In genomic region chr1:128821991-128822390, GRCm38 (mm10) we compare ENCODE assay signal across 20 mouse cellular contexts.
DNase-seq lines count a peak whose midpoint lies in the region; ATAC-seq and TF ChIP-seq lines count a peak whose summit lies in the region.
"Had no signal": no experiment of that assay in that cellular context is flagged by ENCODE, and none has a peak within 500 bp of the region (broad histone marks: within the 10 kb centered on the region; RNA-seq: fewer than 3 reads in every experiment).

No protein-coding gene starts in this region.

- H3K27me3 ChIP-seq in forebrain, embryonic 10.5 days (ENCODE audit: poor library complexity, severe bottlenecking): peaks cover 6% of the 10 kb centered on the region; the same call in 1 of the 2 replicates
- 0 out of 2 replicates have a peak, but pooled peaks cover 3% of the 10 kb centered on the region for H3K27me3 ChIP-seq in forebrain, embryonic 13.5 days
- H3K27me3 ChIP-seq in kidney, embryonic 14.5 days (ENCODE audit: control insufficient read depth, insufficient read depth, low read length): no peaks in the 10 kb centered on the region
- H3K27me3 ChIP-seq in lung, embryonic 14.5 days (ENCODE audit: insufficient read depth, low read length): no peaks in the 10 kb centered on the region
- no peaks in the 10 kb centered on the region for H3K27me3 ChIP-seq in midbrain, embryonic 10.5 days (ENCODE audit: low read depth, poor library complexity, severe bottlenecking)
- no peaks in the 10 kb centered on the region for H3K27me3 ChIP-seq in midbrain, embryonic 11.5 days (ENCODE audit: control insufficient read depth, insufficient read depth, low read length)
- H3K27me3 ChIP-seq: embryonic facial prominence, embryonic 13.5 days; heart, embryonic 12.5 days; hindbrain, embryonic 12.5 days had no signal

- DNase-seq in forebrain, embryonic 10.5 days (ENCODE audit: extremely low spot score, low spot score): no peak
- DNase-seq in kidney, postnatal 4 days: no peak
- no peak for DNase-seq in lung, embryonic 14.5 days
- no peak for DNase-seq in lung, postnatal 36 days
- DNase-seq in midbrain, embryonic 10.5 days (ENCODE audit: low spot score): no peak
- no peak for DNase-seq in midbrain, embryonic 11.5 days (ENCODE audit: low spot score, missing footprints)
- DNase-seq: adrenal gland, postnatal 10 days; cerebellum, adult 11 months; cerebellum, adult 8-10 months; cerebellum, postnatal 14 days; embryo, embryonic 11 days; gastrocnemius, postnatal 14 days; heart, postnatal 36 days had no signal

- peaks cover 9% of the 10 kb centered on the region for H3K4me1 ChIP-seq in forebrain, embryonic 10.5 days
- H3K4me1 ChIP-seq in forebrain, embryonic 13.5 days: no peaks in the 10 kb centered on the region
- H3K4me1 ChIP-seq in kidney, embryonic 14.5 days (ENCODE audit: control insufficient read depth, insufficient read depth, low read length): 0 out of 2 replicates have a peak, but pooled peaks cover 3% of the 10 kb centered on the region
- no peaks in the 10 kb centered on the region for H3K4me1 ChIP-seq in lung, embryonic 14.5 days (ENCODE audit: insufficient read depth)
- peaks cover 22% of the 10 kb centered on the region for H3K4me1 ChIP-seq in midbrain, embryonic 10.5 days
- H3K4me1 ChIP-seq in midbrain, embryonic 11.5 days (ENCODE audit: control insufficient read depth, insufficient read depth, low read length): 0 out of 2 replicates have a peak, but pooled peaks cover 2% of the 10 kb centered on the region
- H3K4me1 ChIP-seq: embryonic facial prominence, embryonic 13.5 days; heart, embryonic 12.5 days had no signal

- no peaks in the 10 kb centered on the region for H3K36me3 ChIP-seq in forebrain, embryonic 10.5 days (replicated peaks)
- H3K36me3 ChIP-seq in forebrain, embryonic 13.5 days (ENCODE audit: poor library complexity, severe bottlenecking): no peaks in the 10 kb centered on the region
- H3K36me3 ChIP-seq in kidney, embryonic 14.5 days (ENCODE audit: control insufficient read depth, insufficient read depth, low read length): no peaks in the 10 kb centered on the region
- no peaks in the 10 kb centered on the region for H3K36me3 ChIP-seq in lung, embryonic 14.5 days (ENCODE audit: insufficient read depth)
- no peaks in the 10 kb centered on the region for H3K36me3 ChIP-seq in midbrain, embryonic 10.5 days
- no peaks in the 10 kb centered on the region for H3K36me3 ChIP-seq in midbrain, embryonic 11.5 days (ENCODE audit: control insufficient read depth, insufficient read depth, low read length)
- H3K36me3 ChIP-seq: embryonic facial prominence, embryonic 13.5 days; heart, embryonic 12.5 days; hindbrain, embryonic 12.5 days had no signal

- no peak for ATAC-seq in forebrain, embryonic 13.5 days
- ATAC-seq in kidney, embryonic 14.5 days (ENCODE audit: low FRiP score, low TSS enrichment): peak; percentile 90
- peak; percentile 25; the same call in 1 of the 2 replicates for ATAC-seq in lung, embryonic 14.5 days (ENCODE audit: insufficient read depth)
- no peak for ATAC-seq in midbrain, embryonic 11.5 days (ENCODE audit: low FRiP score)
- ATAC-seq: forebrain, embryonic 16.5 days; hindbrain, postnatal 0 days had no signal

- 0 out of 2 replicates have a peak overlapping the region, but pooled peaks have one; percentile 21 for H3K27ac ChIP-seq in forebrain, embryonic 10.5 days
- H3K27ac ChIP-seq in forebrain, embryonic 13.5 days: no peak overlapping the region
- no peak overlapping the region; the same call in 1 of the 2 replicates for H3K27ac ChIP-seq in kidney, embryonic 14.5 days (ENCODE audit: low read depth, low read length)
- H3K27ac ChIP-seq in lung, embryonic 14.5 days (ENCODE audit: low read depth): no peak overlapping the region
- H3K27ac ChIP-seq in midbrain, embryonic 10.5 days (replicated peaks): peak overlapping the region; percentile 74; the same call in 1 of the 2 replicates
- no peak overlapping the region for H3K27ac ChIP-seq in midbrain, embryonic 11.5 days (ENCODE audit: low read depth, low read length)
- H3K27ac ChIP-seq: embryonic facial prominence, embryonic 13.5 days; hindbrain, embryonic 12.5 days; hindbrain, postnatal 0 days had no signal

- TF ChIP-seq CTCF in lung, embryonic 14.5 days (IDR thresholded peaks at IDR 0.05; ENCODE audit: low read depth): no peak

- H3K9me3 ChIP-seq in forebrain, embryonic 10.5 days: no peaks in the 10 kb centered on the region
- H3K9me3 ChIP-seq in forebrain, embryonic 13.5 days (replicated peaks): no peaks in the 10 kb centered on the region; the same call in 1 of the 2 replicates
- H3K9me3 ChIP-seq in kidney, embryonic 14.5 days (ENCODE audit: control insufficient read depth, low read length): peaks cover 7% of the 10 kb centered on the region; the same call in 1 of the 2 replicates
- H3K9me3 ChIP-seq in lung, embryonic 14.5 days (ENCODE audit: low read depth, low read length): no peaks in the 10 kb centered on the region
- peaks cover 9% of the 10 kb centered on the region; the same call in 1 of the 2 replicates for H3K9me3 ChIP-seq in midbrain, embryonic 10.5 days (replicated peaks)
- no peaks in the 10 kb centered on the region for H3K9me3 ChIP-seq in midbrain, embryonic 11.5 days (ENCODE audit: control insufficient read depth, low read length)
- H3K9me3 ChIP-seq: embryonic facial prominence, embryonic 13.5 days had no signal

- H3K4me3 ChIP-seq in forebrain, embryonic 10.5 days: no peak overlapping the region
- H3K4me3 ChIP-seq in forebrain, embryonic 13.5 days: no peak overlapping the region
- H3K4me3 ChIP-seq in kidney, embryonic 14.5 days (ENCODE audit: low read length): no peak overlapping the region
- H3K4me3 ChIP-seq in lung, embryonic 14.5 days (ENCODE audit: low read depth, low read length): no peak overlapping the region
- no peak overlapping the region for H3K4me3 ChIP-seq in midbrain, embryonic 10.5 days
- no peak overlapping the region for H3K4me3 ChIP-seq in midbrain, embryonic 11.5 days (ENCODE audit: low read depth, low read length)
- H3K4me3 ChIP-seq: embryonic facial prominence, embryonic 13.5 days; heart, embryonic 12.5 days; hindbrain, embryonic 12.5 days had no signal

- WGBS in forebrain, embryonic 10.5 days: 87% methylated on average over 6 of the region's 6 CpGs
- WGBS in forebrain, embryonic 13.5 days: 66% methylated on average over 6 of the region's 6 CpGs
- 12% methylated on average over 6 of the region's 6 CpGs for WGBS in kidney, embryonic 14.5 days
- WGBS in lung, embryonic 14.5 days: 41% methylated on average over 6 of the region's 6 CpGs
- WGBS in midbrain, embryonic 10.5 days: 77% methylated on average over 6 of the region's 6 CpGs
- WGBS in midbrain, embryonic 11.5 days: 73% methylated on average over 6 of the region's 6 CpGs

- H3K9ac ChIP-seq in forebrain, embryonic 13.5 days: no peak overlapping the region
- no peak overlapping the region for H3K9ac ChIP-seq in kidney, embryonic 14.5 days (ENCODE audit: low read depth, low read length)
- no peak overlapping the region for H3K9ac ChIP-seq in lung, embryonic 14.5 days
- H3K9ac ChIP-seq in midbrain, embryonic 11.5 days (ENCODE audit: low read length): no peak overlapping the region
- H3K9ac ChIP-seq: embryonic facial prominence, embryonic 13.5 days; heart, embryonic 12.5 days; hindbrain, embryonic 12.5 days had no signal

- H3K4me2 ChIP-seq in forebrain, embryonic 13.5 days: no peak overlapping the region
- no peak overlapping the region for H3K4me2 ChIP-seq in kidney, embryonic 14.5 days (replicated peaks; ENCODE audit: low read depth, low read length)
- H3K4me2 ChIP-seq in lung, embryonic 14.5 days: no peak overlapping the region
- H3K4me2 ChIP-seq in midbrain, embryonic 11.5 days: no peak overlapping the region
- H3K4me2 ChIP-seq: embryonic facial prominence, embryonic 13.5 days; heart, embryonic 12.5 days; hindbrain, embryonic 12.5 days had no signal

Comparison
In these comparisons a context has a peak if more than half of its experiments do, and no peak if none do; other contexts are left out.
1. H3K27ac ChIP-seq: peak in forebrain, embryonic 10.5 days (single experiment) and midbrain, embryonic 10.5 days (single experiment); none in forebrain, embryonic 13.5 days (single experiment), kidney, embryonic 14.5 days (single experiment), lung, embryonic 14.5 days (single experiment) and midbrain, embryonic 11.5 days (single experiment).
2. ATAC-seq: peak in kidney, embryonic 14.5 days (single experiment) and lung, embryonic 14.5 days (single experiment); none in forebrain, embryonic 13.5 days (single experiment) and midbrain, embryonic 11.5 days (single experiment).